28 mouse cellular contexts compared by ENCODE assay signal in genomic region chr13:29514071-29514470, GRCm38 (mm10).
DNase-seq lines count a peak whose midpoint lies in the region; ATAC-seq and TF ChIP-seq lines count a peak whose summit lies in the region.
"Had no signal": no experiment of that assay in that cellular context is flagged by ENCODE, and none has a peak within 500 bp of the region (broad histone marks: within the 10 kb centered on the region; RNA-seq: fewer than 3 reads in every experiment).

No protein-coding gene starts in this region.

- TF ChIP-seq CTCF in MEL (IDR thresholded peaks at IDR 0.05 in 2 of 3, conservative IDR thresholded peaks at IDR 0.05 in 1 of 3; ENCODE audit: control insufficient read depth in 1 of 3, insufficient read depth in 1 of 3, low read depth in 2 of 3, low read length in 3 of 3, poor library complexity in 1 of 3, severe bottlenecking in 1 of 3), result no peak

- no peaks in the 10 kb centered on the region for H3K36me3 ChIP-seq in heart, embryonic 11.5 days (ENCODE audit: control insufficient read depth, insufficient read depth, low read length)
- H3K36me3 ChIP-seq in MEL (ENCODE audit: control insufficient read depth in 1 of 2, insufficient read depth in 2 of 2, low read length in 2 of 2) (no peaks in the 10 kb centered on the region), myocyte (ENCODE audit: control insufficient read depth, insufficient read depth) (no peaks in the 10 kb centered on the region)
- H3K36me3 ChIP-seq: embryonic facial prominence, embryonic 13.5 days; forebrain, embryonic 10.5 days; hindbrain, embryonic 15.5 days; intestine, embryonic 15.5 days had no signal

- no peak for TF ChIP-seq EP300 in MEL (IDR thresholded peaks at IDR 0.05; ENCODE audit: low read depth in 1 of 2, low read length in 2 of 2)

- 82% methylated on average over 1 of the region's 1 CpGs for WGBS in heart, embryonic 11.5 days (ENCODE audit: insufficient replicate concordance)

- H3K79me2 ChIP-seq in MEL (ENCODE audit: control insufficient read depth, insufficient read depth, low read length, poor library complexity) (no peaks in the 10 kb centered on the region), myocyte (ENCODE audit: control insufficient read depth, insufficient read depth) (no peaks in the 10 kb centered on the region)

- H3K9me3 ChIP-seq in heart, embryonic 11.5 days (replicated peaks; ENCODE audit: control insufficient read depth, low read length), result no peaks in the 10 kb centered on the region
- no peaks in the 10 kb centered on the region for H3K9me3 ChIP-seq in MEL (replicated peaks; ENCODE audit: insufficient read depth, low read length)
- H3K9me3 ChIP-seq: embryonic facial prominence, embryonic 13.5 days; forebrain, embryonic 10.5 days; forebrain, embryonic 13.5 days; G1E; heart, embryonic 13.5 days; hindbrain, embryonic 15.5 days; intestine, embryonic 15.5 days had no signal

- ATAC-seq in heart, embryonic 11.5 days (replicated peaks; ENCODE audit: insufficient number of reproducible peaks, low FRiP score, low TSS enrichment), result no peak
- ATAC-seq: forebrain, embryonic 13.5 days; forebrain, embryonic 16.5 days; intestine, embryonic 15.5 days; Patski had no signal

- H3K9ac ChIP-seq in heart, embryonic 11.5 days (ENCODE audit: low read depth, low read length), result no peak overlapping the region
- no peak overlapping the region for H3K9ac ChIP-seq in MEL (ENCODE audit: control insufficient read depth, low read depth, low read length, poor library complexity, severe bottlenecking)
- H3K9ac ChIP-seq: embryonic facial prominence, embryonic 13.5 days; forebrain, embryonic 13.5 days; heart, embryonic 13.5 days; hindbrain, embryonic 15.5 days; intestine, embryonic 15.5 days had no signal

- DNase-seq in heart, adult 11 months, result peak; percentile 51
- DNase-seq in MEL (ENCODE audit: low read depth, low spot score) (no peak), NIH3T3 (ENCODE audit: low read depth) (peak; percentile 15)
- no peak for DNase-seq in kidney, postnatal 36 days
- no peak for DNase-seq in gastrocnemius, postnatal 10 days
- DNase-seq: adrenal gland, postnatal 10 days; adrenal gland, postnatal 36 days; B cell, adult 2 months; cerebellum, adult 2 months; cerebellum, adult 9-11 months; cerebellum, postnatal 25 days; gastrocnemius, postnatal 14 days; heart, adult 18-20 months; heart, postnatal 14 days; heart, postnatal 4 days; kidney, adult 11 months had no signal

- H3K4me3 ChIP-seq in heart, embryonic 11.5 days (ENCODE audit: low read depth, low read length), result no peak overlapping the region
- H3K4me3 ChIP-seq in MEL (ENCODE audit: control insufficient read depth in 1 of 2, insufficient read depth in 1 of 2, low read depth in 2 of 2, low read length in 2 of 2), result no peak overlapping the region
- H3K4me3 ChIP-seq in myocyte, result no peak overlapping the region
- H3K4me3 ChIP-seq: embryonic facial prominence, embryonic 13.5 days; forebrain, embryonic 10.5 days; forebrain, embryonic 13.5 days; heart, embryonic 13.5 days; hindbrain, embryonic 15.5 days; intestine, embryonic 15.5 days had no signal

- TF ChIP-seq POLR2A in MEL (IDR thresholded peaks at IDR 0.05; ENCODE audit: control insufficient read depth in 1 of 2, insufficient read depth in 1 of 2, low read depth in 1 of 2, low read length in 2 of 2, poor library complexity in 1 of 2), result no peak
- no peak for TF ChIP-seq POLR2A in myocyte (IDR thresholded peaks at IDR 0.05; ENCODE audit: insufficient read length, low read depth)

- TF ChIP-seq RAD21 in MEL (IDR thresholded peaks at IDR 0.05; ENCODE audit: low read depth, low read length), result no peak

- no peak overlapping the region for H3K27ac ChIP-seq in heart, embryonic 11.5 days (ENCODE audit: low read depth, low read length)
- H3K27ac ChIP-seq in MEL (ENCODE audit: control insufficient read depth, low read depth, low read length), result no peak overlapping the region
- H3K27ac ChIP-seq: embryonic facial prominence, embryonic 13.5 days; forebrain, embryonic 10.5 days; forebrain, embryonic 13.5 days; heart, embryonic 13.5 days; hindbrain, embryonic 15.5 days; intestine, embryonic 15.5 days had no signal

- no peak overlapping the region for H3K4me2 ChIP-seq in heart, embryonic 11.5 days
- no peak overlapping the region for H3K4me2 ChIP-seq in myocyte (ENCODE audit: low read depth)
- H3K4me2 ChIP-seq: embryonic facial prominence, embryonic 13.5 days; forebrain, embryonic 13.5 days; heart, embryonic 13.5 days; hindbrain, embryonic 15.5 days; intestine, embryonic 15.5 days had no signal

- H3K27me3 ChIP-seq in heart, embryonic 11.5 days (ENCODE audit: control insufficient read depth, insufficient read depth, low read length), result no peaks in the 10 kb centered on the region
- no peaks in the 10 kb centered on the region for H3K27me3 ChIP-seq in MEL (ENCODE audit: control insufficient read depth in 1 of 2, insufficient read depth in 2 of 2, low read length in 2 of 2)
- no peaks in the 10 kb centered on the region for H3K27me3 ChIP-seq in myocyte (ENCODE audit: control insufficient read depth, insufficient read depth, insufficient read length)
- H3K27me3 ChIP-seq: CH12.LX; embryonic facial prominence, embryonic 13.5 days; forebrain, embryonic 13.5 days; heart, embryonic 13.5 days; hindbrain, embryonic 15.5 days; intestine, embryonic 15.5 days; Patski had no signal

- no peaks in the 10 kb centered on the region for H3K4me1 ChIP-seq in heart, embryonic 11.5 days (ENCODE audit: control insufficient read depth, insufficient read depth, low read length)
- H3K4me1 ChIP-seq in MEL (ENCODE audit: control insufficient read depth in 1 of 2, insufficient read depth in 2 of 2, low read length in 2 of 2), result no peaks in the 10 kb centered on the region
- H3K4me1 ChIP-seq: forebrain, embryonic 10.5 days; heart, embryonic 13.5 days; hindbrain, embryonic 15.5 days; intestine, embryonic 15.5 days had no signal

- H3ac ChIP-seq in myocyte (ENCODE audit: control insufficient read depth, insufficient read length), result no peak overlapping the region

TF ChIP-seq in MEL, 35 proteins besides CTCF, POLR2A, EP300 and RAD21:
- no peak for TF ChIP-seq UBTF (IDR thresholded peaks at IDR 0.05; ENCODE audit: borderline replicate concordance, insufficient read depth, low read depth, low read length)
- TF ChIP-seq ETS1 (IDR thresholded peaks at IDR 0.05; ENCODE audit: low read depth, low read length), result peak; percentile 59; the same call in 1 of the 2 replicates

TF ChIP-seq in myocyte, 11 proteins besides CTCF, POLR2A, EP300 and RAD21:
- TF ChIP-seq POLR2AphosphoS2 (IDR thresholded peaks at IDR 0.05; ENCODE audit: insufficient read length, low read depth) (no peak), USF1 (IDR thresholded peaks at IDR 0.05; ENCODE audit: low read depth) (peak; percentile 25)

Comparison
In these comparisons a context has a peak if more than half of its experiments do, and no peak if none do; other contexts are left out.
1. DNase-seq: peak in heart, adult 11 months (single experiment) and NIH3T3 (single experiment); none in MEL (single experiment), kidney, postnatal 36 days (0 of 2) and gastrocnemius, postnatal 10 days (single experiment).